Mouse (Mus musculus) hindbrain, embryonic 13.5 days (tissue): ENCODE measurements around the gene Dach1. TPM values are rescaled to one million over a fixed set of nuclear protein-coding genes. Genes with fewer than 3 reads are reported as not detected.

Experiments
- ATAC-seq: fragments of 200-750 bp; cut with Nextera tagmentation; 2 replicates; pipeline ENCODE4 v1.8.0; 2017; ENCODE audit warnings: moderate TSS enrichment; ENCODE audit not compliant: low FRiP score
- H3K27ac ChIP-seq: fragments of 300-500 bp; sonication (generic); 2 replicates; pipeline ENCODE4 v1.5.1; 2015; ENCODE audit warnings: inconsistent platforms, mild to moderate bottlenecking, moderate library complexity
- H3K27me3 ChIP-seq: fragments of 300-500 bp; sonication (generic); 2 replicates; pipeline ENCODE4 v1.6.1; 2015; ENCODE audit warnings: mild to moderate bottlenecking, inconsistent platforms
- H3K36me3 ChIP-seq: fragments of 300-500 bp; sonication (generic); 2 replicates; pipeline ENCODE4 v1.6.1; 2015; ENCODE audit warnings: mild to moderate bottlenecking, inconsistent platforms
- H3K4me1 ChIP-seq: fragments of 300-500 bp; sonication (generic); replicated peaks from 2 replicates; pipeline ENCODE4 v1.6.1; 2015; ENCODE audit warnings: inconsistent platforms
- H3K4me2 ChIP-seq: fragments of 300-500 bp; sonication (generic); 2 replicates; pipeline ENCODE4 v1.6.1; 2015; ENCODE audit warnings: inconsistent platforms, mild to moderate bottlenecking, moderate library complexity
- H3K4me3 ChIP-seq: fragments of 300-500 bp; sonication (generic); 2 replicates; pipeline ENCODE4 v1.5.1; 2015; ENCODE audit warnings: mild to moderate bottlenecking, inconsistent platforms
- H3K9ac ChIP-seq: fragments of 300-500 bp; sonication (generic); 2 replicates; pipeline ENCODE4 v1.6.1; 2015; ENCODE audit warnings: mild to moderate bottlenecking, inconsistent platforms
- H3K9me3 ChIP-seq: fragments of 300-500 bp; sonication (generic); 2 replicates; pipeline ENCODE4 v1.6.1; 2016; ENCODE audit warnings: inconsistent platforms
- WGBS: fragments of 180-500 bp; shearing (Covaris S2); methylation state at CpG from one replicate; pipeline ENCODE4 v1.1.7; 2015; 5-methylcytosine and 5-hydroxymethylcytosine counted together
- polyA plus RNA-seq: library from polyadenylated mRNA; unstranded; fragments of >200 nt; fragmentation: Nextera tagmentation; extraction: Ambion mirVana; gene quantifications from 2 replicates; pipeline ENCODE4 v1.2.1, GENCODE M21; 2015

Gene Dach1
- polyA plus RNA-seq, 1 experiment from 2014 or later, result 20.5 TPM

GRCm38 (mm10) chr14:97754400-97754799, 415.2 kb downstream of the Dach1 start:
- H3K36me3 ChIP-seq, result no peaks in the 10 kb centered on the region
- no peaks in the 10 kb centered on the region for H3K4me1 ChIP-seq
- no peaks in the 10 kb centered on the region for H3K9me3 ChIP-seq
- H3K4me2 ChIP-seq, result no peak overlapping the region
- no peak overlapping the region for H3K9ac ChIP-seq
- WGBS, result 13% methylated on average over 4 of the region's 4 CpGs
- no peaks in the 10 kb centered on the region for H3K27me3 ChIP-seq
- no peak overlapping the region for H3K4me3 ChIP-seq
- no peak for ATAC-seq
- H3K27ac ChIP-seq, result no peak overlapping the region

GRCm38 (mm10) chr14:97753973-97754372, 415.6 kb downstream of the Dach1 start:
- ATAC-seq, result no peak

DNA sequence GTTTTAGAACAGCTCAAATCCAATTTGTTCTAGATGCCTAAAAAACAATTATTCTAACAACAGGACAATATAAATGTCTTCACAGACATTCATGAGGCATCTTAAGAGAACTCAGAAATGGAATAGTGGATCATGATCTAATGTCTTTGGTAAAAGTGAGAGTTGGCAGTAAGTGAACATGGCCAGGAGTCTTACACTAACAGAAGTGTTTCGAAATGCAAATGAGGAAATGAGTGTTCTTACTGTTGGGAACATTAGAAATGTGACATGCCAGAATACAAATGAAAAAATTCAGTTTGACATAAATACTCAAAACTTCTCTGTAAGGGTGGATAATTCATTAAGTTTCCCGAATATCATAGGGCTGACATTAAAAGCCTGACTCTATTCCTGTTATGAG, 426.3 kb downstream of the Dach1 start:
- no peaks in the 10 kb centered on the region for H3K9me3 ChIP-seq
- ATAC-seq, result no peak
- WGBS, result 94% methylated on average over 2 of the region's 2 CpGs
- H3K4me2 ChIP-seq, result no peak overlapping the region
- no peak overlapping the region for H3K4me3 ChIP-seq
- H3K27ac ChIP-seq, result no peak overlapping the region
- no peaks in the 10 kb centered on the region for H3K36me3 ChIP-seq
- no peak overlapping the region for H3K9ac ChIP-seq
- H3K4me1 ChIP-seq, result no peaks in the 10 kb centered on the region
- H3K27me3 ChIP-seq, result no peaks in the 10 kb centered on the region

More at GRCm38 (mm10) chr14:97753973-97754372, 415.6 kb downstream of the Dach1 start:
- Histone ChIP-seq H3K4me1 (no peaks in the 10 kb centered on the region), H3K4me2 (no peak overlapping the region), H3K9ac (no peak overlapping the region), H3K27ac (no peak overlapping the region), H3K4me3 (no peak overlapping the region), H3K36me3 (no peaks in the 10 kb centered on the region), H3K9me3 (no peaks in the 10 kb centered on the region), H3K27me3 (no peaks in the 10 kb centered on the region)
- WGBS, result 33% methylated on average over 2 of the region's 2 CpGs

DNA sequence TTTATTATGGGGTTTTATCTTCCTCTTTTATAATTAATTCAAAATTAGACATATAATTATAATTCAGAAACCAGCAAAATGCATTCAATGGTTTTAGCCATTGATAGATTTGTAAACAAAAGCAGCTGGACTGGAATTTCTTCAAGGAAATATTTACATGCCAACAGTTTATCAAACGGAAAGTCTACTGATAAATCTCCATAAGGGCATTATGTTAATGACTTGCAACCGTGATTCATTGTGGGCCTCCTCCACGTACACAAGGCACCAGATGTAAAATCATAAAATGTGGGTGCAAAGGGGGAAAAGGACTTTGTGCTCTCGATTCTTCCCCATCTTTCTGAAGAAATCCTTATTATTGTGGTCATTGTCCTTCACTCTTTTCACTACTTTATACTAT, 426.8 kb downstream of the Dach1 start:
- Histone ChIP-seq H3K4me1 (no peaks in the 10 kb centered on the region), H3K27ac (no peak overlapping the region), H3K9me3 (no peaks in the 10 kb centered on the region), H3K27me3 (no peaks in the 10 kb centered on the region), H3K4me2 (no peak overlapping the region), H3K36me3 (no peaks in the 10 kb centered on the region), H3K9ac (no peak overlapping the region), H3K4me3 (no peak overlapping the region)
- 67% methylated on average over 4 of the region's 4 CpGs for WGBS
- no peak for ATAC-seq
